Mouse (Mus musculus) gastrocnemius, postnatal 25 days (tissue): ENCODE measurements around the gene Msh4. TPM values are rescaled to one million over a fixed set of nuclear protein-coding genes. Genes with fewer than 3 reads are reported as not detected.

Experiments
- DNase-seq: peaks from one replicate; pipeline ENCODE4 v3.0.0; 2022
- long read RNA-seq, 2 experiments: library from polyadenylated mRNA; stranded (forward); transcript quantifications; one replicate each; pipeline ENCODE4 v2.0.0; 2021
- total RNA-seq, 2 experiments: library from RNA; stranded (reverse); gene quantifications; 1 replicate in 1 of 2; 2 replicates in 1 of 2; pipeline ENCODE4 v1.2.3; 2021

The Msh4 gene
- total RNA-seq, result not detected
- long read RNA-seq, experiment 1, result 0 reads
- long read RNA-seq, experiment 2, result 0 reads

- no peak for DNase-seq
Observed at GRCm38 (mm10) chr3:153906136-153906871, at the start of gene Msh4. Msh4 (minus strand) TSS chr3:153906138.

DNA sequence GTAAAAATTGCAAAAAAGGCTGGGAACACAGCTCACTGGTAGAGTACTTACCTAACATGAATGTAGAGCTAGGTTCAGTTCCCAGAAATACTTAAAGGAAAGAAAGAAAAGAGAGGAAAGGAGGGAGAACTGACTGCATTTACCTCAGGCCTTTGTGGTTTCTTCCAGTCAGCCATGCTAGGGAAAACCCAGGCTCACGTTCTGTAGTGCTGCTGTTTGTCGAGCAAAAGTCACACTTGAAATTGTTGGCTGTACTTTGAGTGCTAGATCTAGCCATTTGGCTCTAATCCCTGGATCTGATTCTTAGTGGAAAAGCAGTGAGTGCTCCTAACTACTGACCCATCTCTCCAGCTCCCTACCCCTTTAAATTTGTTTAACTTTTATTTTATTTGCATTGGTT, 42.2 kb upstream of the Msh4 start:
- no peak for DNase-seq

- DNase-seq, result no peak
Observed at GRCm38 (mm10) chr3:153947271-153947670, 41.3 kb upstream of the Msh4 start.

DNA sequence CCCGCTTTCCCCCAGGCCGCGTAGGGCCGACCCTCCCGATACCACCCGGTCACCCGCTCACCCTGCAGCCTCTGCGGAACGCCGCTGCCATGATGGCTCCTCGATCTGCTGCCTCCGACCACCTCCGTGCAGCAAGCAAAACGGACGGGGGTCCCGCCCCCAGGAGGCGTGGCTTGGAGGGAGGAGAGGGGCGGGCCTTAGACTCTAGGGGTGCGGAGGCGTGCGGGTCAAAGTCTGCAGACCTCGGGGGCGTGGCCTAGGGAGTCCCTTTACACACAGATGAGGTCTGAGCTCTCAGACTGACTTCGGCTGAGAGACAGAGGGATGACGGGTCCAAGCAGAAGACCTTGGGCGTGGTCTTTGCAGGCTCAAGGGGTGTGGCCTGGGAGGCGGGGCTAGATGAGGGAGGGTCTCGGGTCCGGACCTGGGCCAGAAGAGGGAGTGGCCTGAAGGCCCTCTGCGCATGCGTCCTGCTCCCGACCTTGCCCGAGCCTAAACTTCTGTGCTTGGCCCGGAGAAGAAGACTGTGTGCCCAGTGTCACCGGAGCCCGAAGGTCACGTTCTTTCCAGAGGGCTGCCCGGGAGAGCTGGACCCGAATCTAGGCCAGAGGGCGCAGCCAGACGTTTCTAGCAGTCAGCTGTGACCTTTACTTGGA, 38.5 kb upstream of the Msh4 start, which contains the start of gene Acadm:
Acadm (minus strand) TSS at position 298 of the 656 bp plus-strand sequence.
- peak; percentile 99 for DNase-seq

- no peak for DNase-seq
Observed at GRCm38 (mm10) chr3:153943901-153944334, 38.0 kb upstream of the Msh4 start.

DNA sequence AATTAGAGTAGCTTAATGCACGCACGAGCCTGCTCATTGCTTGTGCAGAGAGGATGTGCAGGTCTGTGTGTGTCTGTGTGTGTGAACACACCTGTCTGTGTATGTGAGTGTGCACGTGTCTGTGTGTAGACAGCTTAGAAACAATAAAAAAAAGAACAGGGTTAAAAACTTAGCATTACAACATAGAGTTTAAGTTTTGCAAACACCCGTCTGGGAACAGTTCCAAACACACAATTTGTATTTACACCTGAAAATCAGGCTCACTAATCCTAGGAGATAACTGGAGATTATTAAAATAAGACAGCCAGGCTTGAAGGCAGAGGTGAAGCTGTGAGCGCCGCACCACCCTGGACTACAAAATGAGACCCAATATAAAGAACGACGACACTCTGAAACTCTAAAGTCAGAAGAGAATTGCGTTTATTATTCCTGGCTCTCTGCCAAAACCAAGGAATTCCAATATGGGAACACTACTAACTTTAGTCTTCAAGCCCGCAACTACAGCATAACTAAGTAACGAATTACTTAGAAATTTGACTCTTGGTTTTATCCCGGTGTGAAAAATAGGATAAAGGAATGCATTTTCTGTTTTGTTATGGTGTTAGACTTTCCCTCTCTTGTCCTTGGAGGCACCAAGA, 37.2 kb upstream of the Msh4 start:
- DNase-seq, result no peak

DNA sequence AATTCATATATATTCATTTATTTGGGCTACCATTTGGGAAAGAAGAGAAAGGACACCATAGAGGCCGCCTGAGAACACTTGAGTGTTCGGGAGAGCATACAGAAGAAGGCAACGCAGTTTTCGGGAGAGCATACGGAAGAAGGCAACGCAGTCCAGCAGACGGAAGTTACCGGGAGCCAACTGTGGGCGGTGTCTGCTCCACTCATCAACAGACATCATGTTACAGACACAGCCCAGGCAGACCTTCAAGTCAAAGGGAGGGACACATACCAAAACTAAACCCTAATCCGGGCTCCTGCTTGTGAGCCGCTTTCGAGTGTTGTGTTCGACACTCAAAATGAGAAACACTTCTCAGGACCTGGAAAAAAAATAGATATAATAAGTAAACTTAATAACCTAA, 35.7 kb upstream of the Msh4 start:
- no peak for DNase-seq

GRCm38 (mm10) chr3:153940486-153940885, 34.5 kb upstream of the Msh4 start:
- DNase-seq, result no peak

- DNase-seq, result no peak
Observed at GRCm38 (mm10) chr3:153940021-153940420, 34.1 kb upstream of the Msh4 start.

- no peak for DNase-seq
Observed at GRCm38 (mm10) chr3:153937116-153937810, 31.3 kb upstream of the Msh4 start.

- no peak for DNase-seq
Observed at GRCm38 (mm10) chr3:153935878-153936277, 29.9 kb upstream of the Msh4 start.

GRCm38 (mm10) chr3:153932461-153932860, 26.5 kb upstream of the Msh4 start:
- no peak for DNase-seq

DNA sequence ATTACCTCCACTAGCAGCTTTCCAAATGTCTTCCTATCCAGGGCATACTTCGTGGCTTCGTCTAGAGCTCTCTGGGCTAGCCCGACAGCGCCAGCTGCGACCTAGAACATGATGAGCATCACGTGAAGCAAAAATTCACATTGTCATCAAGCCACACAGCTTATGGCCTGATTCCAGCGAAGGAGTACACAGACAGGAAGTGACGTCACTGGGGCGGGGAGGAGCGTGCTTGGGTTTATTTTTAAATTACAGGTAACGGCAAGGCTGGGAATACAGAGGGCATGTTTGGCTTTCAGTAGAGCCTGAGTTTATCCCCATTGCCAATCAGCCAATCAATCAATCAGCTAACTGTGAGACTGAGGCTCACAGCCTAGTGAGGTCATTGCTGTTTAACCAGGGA, 23.6 kb upstream of the Msh4 start:
- no peak for DNase-seq

DNA sequence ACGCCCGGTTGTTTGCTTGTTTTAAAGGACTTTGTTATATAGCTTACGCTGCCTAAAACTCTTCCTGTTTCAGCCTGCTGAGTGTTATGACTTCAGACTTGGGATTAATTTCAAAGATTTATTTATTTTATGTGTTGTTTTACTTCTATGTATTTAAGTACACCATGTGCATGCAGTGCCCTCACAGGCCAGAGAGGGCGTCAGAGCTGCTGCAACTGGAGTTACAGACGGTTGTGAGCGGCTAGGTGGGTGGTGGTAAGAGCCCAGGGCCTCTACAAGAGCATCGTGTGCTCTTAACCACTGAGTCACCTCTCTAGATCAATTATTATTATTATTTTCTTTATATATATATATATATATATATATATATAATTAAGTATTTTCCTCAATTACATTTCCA, 20.4 kb upstream of the Msh4 start:
- no peak for DNase-seq

GRCm38 (mm10) chr3:153921147-153921910, 15.4 kb upstream of the Msh4 start:
- DNase-seq, result no peak

- no peak for DNase-seq
Observed at GRCm38 (mm10) chr3:153917200-153917599, 11.3 kb upstream of the Msh4 start.

DNA sequence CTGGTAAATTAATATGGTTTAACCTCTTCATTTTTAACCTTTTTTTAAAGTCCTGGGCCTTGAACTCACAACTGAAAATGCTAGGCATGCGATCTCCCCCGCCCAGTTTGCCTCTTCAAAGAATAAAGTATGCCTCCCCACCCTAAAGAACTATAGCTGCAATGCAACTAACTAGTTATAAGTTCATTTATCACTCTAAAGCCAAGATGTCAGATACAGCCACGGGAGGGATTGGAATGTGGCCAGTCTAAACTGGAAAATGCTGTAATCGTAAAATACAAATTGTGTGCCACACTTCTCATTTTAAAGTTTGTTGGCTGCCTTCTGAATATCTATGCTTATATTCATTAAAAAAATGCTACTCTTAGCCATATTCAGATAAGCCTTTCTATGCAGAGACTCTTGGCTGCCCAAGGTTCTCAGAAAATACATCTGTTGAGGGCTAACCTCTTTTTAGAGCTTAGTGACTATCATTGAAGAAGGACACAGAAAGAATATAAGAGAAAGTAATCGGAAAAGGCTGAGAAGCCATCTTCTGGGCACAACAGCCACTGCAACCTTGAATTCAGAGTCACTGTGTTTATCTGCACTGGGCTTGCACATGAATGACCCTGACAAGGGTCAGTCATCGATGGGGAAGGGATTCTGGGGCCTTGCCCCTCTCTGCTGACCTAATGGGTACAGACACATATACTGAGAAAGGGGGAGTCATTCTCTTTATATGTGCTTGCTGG, 7.7 kb upstream of the Msh4 start:
- no peak for DNase-seq

GRCm38 (mm10) chr3:153912546-153913509, 6.9 kb upstream of the Msh4 start, which contains the start of gene Rabggtb:
Rabggtb (minus strand) TSS chr3:153913009.
- DNase-seq, result peak; percentile 92

GRCm38 (mm10) chr3:153911882-153912440, 6.0 kb upstream of the Msh4 start:
- no peak for DNase-seq
